In genomic region chr9:24956566-24956965, GRCm38 (mm10) we compare ENCODE assay signal across 23 mouse cellular contexts.
DNase-seq lines count a peak whose midpoint lies in the region; ATAC-seq and TF ChIP-seq lines count a peak whose summit lies in the region.
"Had no signal": no experiment of that assay in that cellular context is flagged by ENCODE, and none has a peak within 500 bp of the region (broad histone marks: within the 10 kb centered on the region; RNA-seq: fewer than 3 reads in every experiment).

No protein-coding gene starts in this region.

- H3K4me2 ChIP-seq in hindbrain, embryonic 13.5 days: no peak overlapping the region
- no peak overlapping the region for H3K4me2 ChIP-seq in neural tube, embryonic 12.5 days (replicated peaks)
- H3K4me2 ChIP-seq in heart, embryonic 16.5 days (ENCODE audit: low read depth, low read length): peak overlapping the region; percentile 7
- no peak overlapping the region for H3K4me2 ChIP-seq in hindbrain, postnatal 0 days (ENCODE audit: low read depth, low read length)
- no peak overlapping the region for H3K4me2 ChIP-seq in intestine, postnatal 0 days (replicated peaks; ENCODE audit: low read depth)
- H3K4me2 ChIP-seq: embryonic facial prominence, embryonic 12.5 days had no signal

- no peak for TF ChIP-seq CTCF in hindbrain, postnatal 0 days (IDR thresholded peaks at IDR 0.05; ENCODE audit: low read depth)
- no peak for TF ChIP-seq CTCF in intestine, postnatal 0 days (IDR thresholded peaks at IDR 0.05; ENCODE audit: low read depth)

- H3K27ac ChIP-seq in hindbrain, embryonic 10.5 days: no peak overlapping the region
- no peak overlapping the region for H3K27ac ChIP-seq in hindbrain, embryonic 13.5 days
- H3K27ac ChIP-seq in neural tube, embryonic 12.5 days: no peak overlapping the region
- H3K27ac ChIP-seq in heart, embryonic 16.5 days (ENCODE audit: low read length): peak overlapping the region; percentile 81
- H3K27ac ChIP-seq in hindbrain, postnatal 0 days: no peak overlapping the region
- no peak overlapping the region for H3K27ac ChIP-seq in intestine, postnatal 0 days (ENCODE audit: low read depth, low read length)
- H3K27ac ChIP-seq: embryonic facial prominence, embryonic 12.5 days; kidney, postnatal 0 days had no signal

- DNase-seq in hindbrain, embryonic 10.5 days (ENCODE audit: low spot score): peak; percentile 46
- DNase-seq in neural tube, embryonic 10.5 days (ENCODE audit: extremely low spot score, low spot score): no peak
- DNase-seq in hindbrain, postnatal 0 days (ENCODE audit: low spot score): no peak
- DNase-seq in left cerebral cortex, adult 9 months (ENCODE audit: low spot score in 2 of 2): no peak
- DNase-seq: adrenal gland, postnatal 36 days; B cell, adult 2 months; cerebellum, adult 18-20 months; cerebellum, postnatal 25 days; gastrocnemius, postnatal 25 days; kidney, adult 11 months; lung, adult 18-20 months; lung, postnatal 14 days; right cerebral cortex, postnatal 25 days; thymus, postnatal 36 days had no signal

- H3K27me3 ChIP-seq in hindbrain, embryonic 10.5 days (ENCODE audit: insufficient read depth, poor library complexity, severe bottlenecking): peaks cover 13% of the 10 kb centered on the region
- H3K27me3 ChIP-seq in hindbrain, embryonic 13.5 days: no peaks in the 10 kb centered on the region
- no peaks in the 10 kb centered on the region for H3K27me3 ChIP-seq in neural tube, embryonic 12.5 days (replicated peaks)
- H3K27me3 ChIP-seq in heart, embryonic 16.5 days (ENCODE audit: control insufficient read depth, insufficient read depth, low read length): no peaks in the 10 kb centered on the region
- no peaks in the 10 kb centered on the region for H3K27me3 ChIP-seq in hindbrain, postnatal 0 days (ENCODE audit: insufficient read depth, low read length)
- H3K27me3 ChIP-seq in intestine, postnatal 0 days (replicated peaks; ENCODE audit: control insufficient read depth, insufficient read depth, low read length): no peaks in the 10 kb centered on the region

- H3K9me3 ChIP-seq in hindbrain, embryonic 10.5 days: no peaks in the 10 kb centered on the region
- H3K9me3 ChIP-seq in hindbrain, embryonic 13.5 days: no peaks in the 10 kb centered on the region
- H3K9me3 ChIP-seq in neural tube, embryonic 12.5 days: no peaks in the 10 kb centered on the region
- H3K9me3 ChIP-seq in heart, embryonic 16.5 days (replicated peaks; ENCODE audit: control insufficient read depth, low read length): no peaks in the 10 kb centered on the region
- H3K9me3 ChIP-seq in hindbrain, postnatal 0 days (ENCODE audit: low read length): no peaks in the 10 kb centered on the region
- no peaks in the 10 kb centered on the region for H3K9me3 ChIP-seq in intestine, postnatal 0 days (ENCODE audit: control insufficient read depth)
- H3K9me3 ChIP-seq: embryonic facial prominence, embryonic 12.5 days had no signal

- H3K9ac ChIP-seq in hindbrain, embryonic 13.5 days: no peak overlapping the region; the same call in 1 of the 2 replicates
- H3K9ac ChIP-seq in neural tube, embryonic 12.5 days: no peak overlapping the region
- no peak overlapping the region for H3K9ac ChIP-seq in heart, embryonic 16.5 days (ENCODE audit: low read length)
- no peak overlapping the region for H3K9ac ChIP-seq in hindbrain, postnatal 0 days (replicated peaks; ENCODE audit: low read length)
- no peak overlapping the region for H3K9ac ChIP-seq in intestine, postnatal 0 days (ENCODE audit: low read depth, low read length)
- H3K9ac ChIP-seq: embryonic facial prominence, embryonic 12.5 days had no signal

- H3K36me3 ChIP-seq in hindbrain, embryonic 10.5 days: no peaks in the 10 kb centered on the region
- no peaks in the 10 kb centered on the region for H3K36me3 ChIP-seq in hindbrain, embryonic 13.5 days
- H3K36me3 ChIP-seq in neural tube, embryonic 12.5 days: no peaks in the 10 kb centered on the region
- H3K36me3 ChIP-seq in heart, embryonic 16.5 days (ENCODE audit: control insufficient read depth, insufficient read depth): no peaks in the 10 kb centered on the region
- H3K36me3 ChIP-seq in hindbrain, postnatal 0 days (ENCODE audit: insufficient read depth, low read length): no peaks in the 10 kb centered on the region
- H3K36me3 ChIP-seq in intestine, postnatal 0 days (ENCODE audit: control insufficient read depth, insufficient read depth): no peaks in the 10 kb centered on the region
- H3K36me3 ChIP-seq: embryonic facial prominence, embryonic 12.5 days had no signal

- ATAC-seq in hindbrain, embryonic 13.5 days (ENCODE audit: low FRiP score): no peak
- peak; percentile 33; the same call in 1 of the 2 replicates for ATAC-seq in neural tube, embryonic 12.5 days (ENCODE audit: low FRiP score, low read depth)
- ATAC-seq in heart, embryonic 16.5 days (replicated peaks; ENCODE audit: extremely low read depth, insufficient read depth, low FRiP score): peak; percentile 97
- ATAC-seq in hindbrain, postnatal 0 days: peak; percentile 55; the same call in 1 of the 2 replicates
- no peak for ATAC-seq in intestine, postnatal 0 days
- ATAC-seq: forebrain, embryonic 14.5 days had no signal

- no peak overlapping the region for H3K4me3 ChIP-seq in hindbrain, embryonic 10.5 days
- no peak overlapping the region for H3K4me3 ChIP-seq in hindbrain, embryonic 13.5 days
- H3K4me3 ChIP-seq in neural tube, embryonic 12.5 days: no peak overlapping the region
- H3K4me3 ChIP-seq in heart, embryonic 16.5 days (ENCODE audit: low read length): no peak overlapping the region
- no peak overlapping the region for H3K4me3 ChIP-seq in hindbrain, postnatal 0 days (ENCODE audit: low read length)
- H3K4me3 ChIP-seq in intestine, postnatal 0 days (ENCODE audit: low read depth, low read length): no peak overlapping the region
- H3K4me3 ChIP-seq: embryonic facial prominence, embryonic 12.5 days; erythroblast, embryonic 14.5 days; megakaryocyte, embryonic 14.5 days had no signal

- WGBS in hindbrain, embryonic 10.5 days: 27% methylated on average over 7 of the region's 7 CpGs
- 5% methylated on average over 7 of the region's 7 CpGs for WGBS in hindbrain, embryonic 13.5 days
- WGBS in neural tube, embryonic 12.5 days: 21% methylated on average over 7 of the region's 7 CpGs
- WGBS in heart, embryonic 16.5 days: 28% methylated on average over 7 of the region's 7 CpGs
- WGBS in hindbrain, postnatal 0 days: 17% methylated on average over 7 of the region's 7 CpGs
- 58% methylated on average over 7 of the region's 7 CpGs for WGBS in intestine, postnatal 0 days

- peaks cover 12% of the 10 kb centered on the region for H3K4me1 ChIP-seq in hindbrain, embryonic 10.5 days (replicated peaks)
- H3K4me1 ChIP-seq in hindbrain, embryonic 13.5 days (replicated peaks): no peaks in the 10 kb centered on the region
- H3K4me1 ChIP-seq in neural tube, embryonic 12.5 days: no peaks in the 10 kb centered on the region
- peaks cover 15% of the 10 kb centered on the region for H3K4me1 ChIP-seq in heart, embryonic 16.5 days (ENCODE audit: control insufficient read depth, insufficient read depth, low read length)
- no peaks in the 10 kb centered on the region for H3K4me1 ChIP-seq in hindbrain, postnatal 0 days (ENCODE audit: insufficient read depth, low read length)
- H3K4me1 ChIP-seq in intestine, postnatal 0 days (replicated peaks; ENCODE audit: control insufficient read depth, insufficient read depth, low read length): no peaks in the 10 kb centered on the region
- H3K4me1 ChIP-seq: embryonic facial prominence, embryonic 12.5 days; megakaryocyte, embryonic 14.5 days had no signal

Comparison
In these comparisons a context has a peak if more than half of its experiments do, and no peak if none do; other contexts are left out.
1. ATAC-seq: peak in neural tube, embryonic 12.5 days (single experiment), heart, embryonic 16.5 days (single experiment) and hindbrain, postnatal 0 days (single experiment); none in hindbrain, embryonic 13.5 days (single experiment) and intestine, postnatal 0 days (single experiment).